ENCODE assay signal across 14 mouse cellular contexts in genomic region chr17:84874494-84874893, GRCm38 (mm10).
DNase-seq lines count a peak whose midpoint lies in the region; ATAC-seq and TF ChIP-seq lines count a peak whose summit lies in the region.
"Had no signal": no experiment of that assay in that cellular context is flagged by ENCODE, and none has a peak within 500 bp of the region (broad histone marks: within the 10 kb centered on the region; RNA-seq: fewer than 3 reads in every experiment).

No protein-coding gene starts in this region.

- H3K4me2 ChIP-seq in kidney, embryonic 14.5 days (replicated peaks; ENCODE audit: low read depth, low read length) = no peak overlapping the region
- H3K4me2 ChIP-seq in stomach, postnatal 0 days (replicated peaks; ENCODE audit: low read depth) = no peak overlapping the region
- H3K4me2 ChIP-seq: neural tube, embryonic 13.5 days had no signal

- no peak overlapping the region for H3K9ac ChIP-seq in kidney, embryonic 14.5 days (ENCODE audit: low read depth, low read length)
- H3K9ac ChIP-seq in stomach, postnatal 0 days (ENCODE audit: low read length) = no peak overlapping the region
- H3K9ac ChIP-seq: neural tube, embryonic 13.5 days had no signal

- H3K9me3 ChIP-seq in kidney, embryonic 14.5 days (ENCODE audit: control insufficient read depth, low read length) = no peaks in the 10 kb centered on the region
- H3K9me3 ChIP-seq in stomach, postnatal 0 days (ENCODE audit: control insufficient read depth, low read length) = no peaks in the 10 kb centered on the region
- H3K9me3 ChIP-seq: neural tube, embryonic 13.5 days had no signal

- no peak for TF ChIP-seq CTCF in stomach, postnatal 0 days (IDR thresholded peaks at IDR 0.05; ENCODE audit: low read depth)

- WGBS in kidney, embryonic 14.5 days = 36% methylated on average over 6 of the region's 6 CpGs
- 65% methylated on average over 6 of the region's 6 CpGs for WGBS in stomach, postnatal 0 days

- H3K4me3 ChIP-seq in kidney, embryonic 14.5 days (ENCODE audit: low read length) = no peak overlapping the region
- H3K4me3 ChIP-seq in stomach, postnatal 0 days (ENCODE audit: low read depth, low read length) = no peak overlapping the region
- H3K4me3 ChIP-seq: erythroblast, embryonic 14.5 days; neural tube, embryonic 13.5 days had no signal

- H3K27ac ChIP-seq in kidney, embryonic 14.5 days (ENCODE audit: low read depth, low read length) = no peak overlapping the region
- no peak overlapping the region for H3K27ac ChIP-seq in stomach, postnatal 0 days (replicated peaks)
- H3K27ac ChIP-seq: neural tube, embryonic 13.5 days had no signal

- DNase-seq in adrenal gland, adult (ENCODE audit: inconsistent age in 2 of 2, low spot score in 1 of 2) = peak; percentile 67 to 85
- DNase-seq in adrenal gland, postnatal 4 days (ENCODE audit: low spot score in 2 of 2) = no peak
- peak; percentile 12 for DNase-seq in 3T3-L1 (ENCODE audit: low read depth, low spot score)
- peak; percentile 55 to 72 for DNase-seq in adrenal gland, postnatal 36 days
- no peak for DNase-seq in stomach, postnatal 0 days (ENCODE audit: low spot score)
- no peak for DNase-seq in yolk sac, embryonic 10.5 days (ENCODE audit: low spot score)
- no peak for DNase-seq in urinary bladder, postnatal 36 days (ENCODE audit: low spot score in 2 of 2)
- DNase-seq: cerebellum, adult 8-10 months; left cerebral cortex, postnatal 4 days; retina, postnatal 1 day; thymus, postnatal 4 days had no signal

- peak; percentile 74; the same call in 1 of the 2 replicates for ATAC-seq in kidney, embryonic 14.5 days (ENCODE audit: low FRiP score, low TSS enrichment)
- ATAC-seq in stomach, postnatal 0 days (ENCODE audit: low FRiP score, low TSS enrichment) = no peak

- no peaks in the 10 kb centered on the region for H3K27me3 ChIP-seq in kidney, embryonic 14.5 days (ENCODE audit: control insufficient read depth, insufficient read depth, low read length)
- H3K27me3 ChIP-seq in stomach, postnatal 0 days (ENCODE audit: control insufficient read depth, insufficient read depth, low read length) = no peaks in the 10 kb centered on the region
- H3K27me3 ChIP-seq: neural tube, embryonic 13.5 days had no signal

- peaks cover 4% of the 10 kb centered on the region; the same call in 1 of the 2 replicates for H3K4me1 ChIP-seq in kidney, embryonic 14.5 days (ENCODE audit: control insufficient read depth, insufficient read depth, low read length)
- H3K4me1 ChIP-seq in stomach, postnatal 0 days (replicated peaks; ENCODE audit: control insufficient read depth, insufficient read depth) = no peaks in the 10 kb centered on the region
- H3K4me1 ChIP-seq: neural tube, embryonic 13.5 days had no signal

- no peaks in the 10 kb centered on the region for H3K36me3 ChIP-seq in kidney, embryonic 14.5 days (ENCODE audit: control insufficient read depth, insufficient read depth, low read length)
- no peaks in the 10 kb centered on the region for H3K36me3 ChIP-seq in stomach, postnatal 0 days (ENCODE audit: control insufficient read depth, insufficient read depth, low read length)
- H3K36me3 ChIP-seq: neural tube, embryonic 13.5 days had no signal

- TF ChIP-seq EP300 in stomach, postnatal 0 days (optimal IDR thresholded peaks at IDR 0.05) = no peak

Comparison
In these comparisons a context has a peak if more than half of its experiments do, and no peak if none do; other contexts are left out.
1. DNase-seq: peak in adrenal gland, adult (2 of 2), 3T3-L1 (single experiment) and adrenal gland, postnatal 36 days (2 of 2); none in adrenal gland, postnatal 4 days (0 of 2), stomach, postnatal 0 days (single experiment), yolk sac, embryonic 10.5 days (single experiment) and urinary bladder, postnatal 36 days (0 of 2).